Mouse (Mus musculus) heart, adult 18-20 months (tissue): Measurements from ENCODE around the gene Dapl1. TPM values are rescaled to one million over a fixed set of nuclear protein-coding genes. Genes with fewer than 3 reads are reported as not detected.

Experiments used
- DNase-seq, 2 experiments: peaks; one replicate each; pipeline ENCODE4 v3.0.0; 2021 to 2022; ENCODE audit warnings: mixed read lengths in 1 of 2
- total RNA-seq, 2 experiments: library from RNA; stranded (reverse); gene quantifications; 2 replicates each; pipeline ENCODE4 v1.2.3; 2021

The Dapl1 gene
- total RNA-seq, 2 experiments from 2014 or later = 1.3 TPM; not detected in 1

- peak in 1 of 2 experiments; percentile 35 for DNase-seq
These were observed 55.3 kb downstream of the Dapl1 start for GRCm38 (mm10) chr2:59539796-59540195.

GRCm38 (mm10) chr2:59541121-59541887, 56.9 kb downstream of the Dapl1 start:
- peak; percentile 76 to 92 for DNase-seq

GRCm38 (mm10) chr2:59543543-59544065, 59.2 kb downstream of the Dapl1 start:
- no peak for DNase-seq

GRCm38 (mm10) chr2:59544237-59544909, 59.9 kb downstream of the Dapl1 start:
- no peak for DNase-seq

GRCm38 (mm10) chr2:59545001-59545400, 60.5 kb downstream of the Dapl1 start:
- DNase-seq = no peak

- DNase-seq = no peak
These were observed 63.1 kb downstream of the Dapl1 start for GRCm38 (mm10) chr2:59547369-59548099.

GRCm38 (mm10) chr2:59552784-59553183, 68.3 kb downstream of the Dapl1 start:
- DNase-seq = no peak

- no peak for DNase-seq
These were observed 70.0 kb downstream of the Dapl1 start for GRCm38 (mm10) chr2:59554373-59554940.

Other genes starting within 250 kb of the Dapl1 start
- 10 to 100 TPM; 31.5 to 34.4 TPM for gene Tanc1, start 127.4 kb downstream of the Dapl1 start, total RNA-seq